ENCODE assay signal across 8 mouse cellular contexts in the genomic region with DNA sequence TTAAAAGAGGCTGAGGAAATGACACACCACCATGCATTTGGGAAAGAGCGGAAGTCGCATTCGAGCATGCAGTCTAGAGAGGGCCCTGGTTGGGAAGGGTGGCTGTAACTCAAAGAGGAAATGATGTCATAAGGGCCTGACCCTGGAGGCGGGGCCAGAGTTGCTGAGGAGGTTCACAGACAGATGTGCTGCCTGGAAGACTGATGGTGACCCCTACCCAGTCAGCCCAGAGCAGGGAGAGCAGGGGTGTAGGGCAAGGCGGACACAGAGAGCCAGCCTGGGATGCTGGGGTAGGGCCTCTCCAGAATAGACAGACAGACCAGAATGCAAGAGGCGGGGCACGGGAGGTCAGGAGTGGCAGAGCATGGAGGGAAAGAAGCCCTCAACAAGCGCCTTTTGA.
DNase-seq lines count a peak whose midpoint lies in the region; ATAC-seq and TF ChIP-seq lines count a peak whose summit lies in the region.

No protein-coding gene starts in this region.

- peaks cover 54% of the 10 kb centered on the region for H3K36me3 ChIP-seq in heart, embryonic 12.5 days
- H3K36me3 ChIP-seq in midbrain, embryonic 12.5 days: 0 out of 2 replicates have a peak, but pooled peaks cover 4% of the 10 kb centered on the region
- peaks cover 42% of the 10 kb centered on the region for H3K36me3 ChIP-seq in midbrain, postnatal 0 days (ENCODE audit: insufficient read depth, low read length)
- H3K36me3 ChIP-seq in forebrain, postnatal 0 days (ENCODE audit: insufficient read depth): peaks cover 50% of the 10 kb centered on the region
- no peaks in the 10 kb centered on the region for H3K36me3 ChIP-seq in midbrain, embryonic 10.5 days

- H3K9me3 ChIP-seq in heart, embryonic 12.5 days (replicated peaks): no peaks in the 10 kb centered on the region
- no peaks in the 10 kb centered on the region for H3K9me3 ChIP-seq in midbrain, embryonic 12.5 days
- H3K9me3 ChIP-seq in midbrain, postnatal 0 days (ENCODE audit: low read length): no peaks in the 10 kb centered on the region
- H3K9me3 ChIP-seq in forebrain, postnatal 0 days (ENCODE audit: low read length): no peaks in the 10 kb centered on the region
- no peaks in the 10 kb centered on the region for H3K9me3 ChIP-seq in midbrain, embryonic 10.5 days (replicated peaks)

- ATAC-seq in heart, embryonic 12.5 days (ENCODE audit: insufficient number of reproducible peaks, low FRiP score): peak; percentile 53; the same call in 1 of the 2 replicates
- peak; percentile 44; the same call in 1 of the 2 replicates for ATAC-seq in midbrain, embryonic 12.5 days (ENCODE audit: low FRiP score, low read depth)
- no peak for ATAC-seq in midbrain, postnatal 0 days (ENCODE audit: low FRiP score)
- ATAC-seq in neutrophil, adult 5-6 weeks (ENCODE audit: extremely low read depth, insufficient number of reproducible peaks, low FRiP score, poor library complexity, severe bottlenecking): peak; percentile 30; the same call in 1 of the 2 replicates
- no peak for ATAC-seq in forebrain, postnatal 0 days

- no peak overlapping the region for H3K4me3 ChIP-seq in heart, embryonic 12.5 days
- no peak overlapping the region for H3K4me3 ChIP-seq in midbrain, embryonic 12.5 days
- no peak overlapping the region for H3K4me3 ChIP-seq in midbrain, postnatal 0 days (ENCODE audit: low read depth, low read length)
- no peak overlapping the region for H3K4me3 ChIP-seq in forebrain, postnatal 0 days (ENCODE audit: low read depth, low read length)
- no peak overlapping the region for H3K4me3 ChIP-seq in midbrain, embryonic 10.5 days

- no peak overlapping the region; the same call in 1 of the 2 replicates for H3K9ac ChIP-seq in heart, embryonic 12.5 days
- no peak overlapping the region for H3K9ac ChIP-seq in midbrain, embryonic 12.5 days (replicated peaks)
- no peak overlapping the region for H3K9ac ChIP-seq in midbrain, postnatal 0 days (replicated peaks; ENCODE audit: low read length, poor library complexity, severe bottlenecking)
- no peak overlapping the region for H3K9ac ChIP-seq in forebrain, postnatal 0 days

- H3K4me2 ChIP-seq in heart, embryonic 12.5 days: no peak overlapping the region
- H3K4me2 ChIP-seq in midbrain, embryonic 12.5 days (replicated peaks): no peak overlapping the region
- no peak overlapping the region for H3K4me2 ChIP-seq in midbrain, postnatal 0 days (ENCODE audit: low read depth, low read length, poor library complexity, severe bottlenecking)
- no peak overlapping the region for H3K4me2 ChIP-seq in forebrain, postnatal 0 days (ENCODE audit: low read depth)

- H3K27me3 ChIP-seq in heart, embryonic 12.5 days (replicated peaks): no peaks in the 10 kb centered on the region
- no peaks in the 10 kb centered on the region for H3K27me3 ChIP-seq in midbrain, embryonic 12.5 days
- no peaks in the 10 kb centered on the region for H3K27me3 ChIP-seq in midbrain, postnatal 0 days (ENCODE audit: insufficient read depth, low read length)
- H3K27me3 ChIP-seq in forebrain, postnatal 0 days (ENCODE audit: insufficient read depth, low read length): no peaks in the 10 kb centered on the region
- no peaks in the 10 kb centered on the region for H3K27me3 ChIP-seq in midbrain, embryonic 10.5 days (ENCODE audit: low read depth, poor library complexity, severe bottlenecking)

- H3K27ac ChIP-seq in heart, embryonic 12.5 days (ENCODE audit: poor library complexity, severe bottlenecking): no peak overlapping the region
- H3K27ac ChIP-seq in midbrain, embryonic 12.5 days (replicated peaks): no peak overlapping the region
- H3K27ac ChIP-seq in midbrain, postnatal 0 days (ENCODE audit: low read depth, low read length): no peak overlapping the region
- no peak overlapping the region for H3K27ac ChIP-seq in forebrain, postnatal 0 days (ENCODE audit: low read depth, low read length)
- no peak overlapping the region for H3K27ac ChIP-seq in midbrain, embryonic 10.5 days (replicated peaks)

- no peak for TF ChIP-seq CTCF in midbrain, postnatal 0 days (IDR thresholded peaks at IDR 0.05)
- TF ChIP-seq CTCF in forebrain, postnatal 0 days (IDR thresholded peaks at IDR 0.05; ENCODE audit: low read depth): no peak

- H3K4me1 ChIP-seq in heart, embryonic 12.5 days (replicated peaks): peaks cover 13% of the 10 kb centered on the region
- no peaks in the 10 kb centered on the region for H3K4me1 ChIP-seq in midbrain, embryonic 12.5 days
- H3K4me1 ChIP-seq in midbrain, postnatal 0 days (ENCODE audit: insufficient read depth, low read length): no peaks in the 10 kb centered on the region
- no peaks in the 10 kb centered on the region for H3K4me1 ChIP-seq in forebrain, postnatal 0 days (ENCODE audit: insufficient read depth)
- peaks cover 6% of the 10 kb centered on the region; the same call in 1 of the 2 replicates for H3K4me1 ChIP-seq in midbrain, embryonic 10.5 days

- WGBS in heart, embryonic 12.5 days: 70% methylated on average over 8 of the region's 8 CpGs
- 84% methylated on average over 8 of the region's 8 CpGs for WGBS in midbrain, embryonic 12.5 days
- WGBS in midbrain, postnatal 0 days: 88% methylated on average over 8 of the region's 8 CpGs
- WGBS in forebrain, postnatal 0 days: 86% methylated on average over 8 of the region's 8 CpGs
- WGBS in midbrain, embryonic 10.5 days: 81% methylated on average over 8 of the region's 8 CpGs

- no peak for DNase-seq in heart, adult 18-20 months
- DNase-seq in midbrain, postnatal 0 days (ENCODE audit: low spot score): no peak
- DNase-seq in kidney, postnatal 10 days: peak; percentile 66
- DNase-seq in forebrain, postnatal 0 days: no peak
- DNase-seq in midbrain, embryonic 10.5 days (ENCODE audit: low spot score): no peak

Comparison
In these comparisons a context has a peak if more than half of its experiments do, and no peak if none do; other contexts are left out.
1. ATAC-seq: peak in heart, embryonic 12.5 days (single experiment), midbrain, embryonic 12.5 days (single experiment) and neutrophil, adult 5-6 weeks (single experiment); none in midbrain, postnatal 0 days (single experiment) and forebrain, postnatal 0 days (single experiment).